Mouse (Mus musculus): ENCODE data around the gene Elk3. TPM values are rescaled to one million over a fixed set of nuclear protein-coding genes. Genes with fewer than 3 reads are reported as not detected.

Gene Elk3
- total RNA-seq, 1 experiment from 2014 or later = 50.4 TPM

GRCm38 (mm10) chr10:93268339-93268738 is 42.6 kb downstream of the Elk3 start:
- DNase-seq = no peak

DNA sequence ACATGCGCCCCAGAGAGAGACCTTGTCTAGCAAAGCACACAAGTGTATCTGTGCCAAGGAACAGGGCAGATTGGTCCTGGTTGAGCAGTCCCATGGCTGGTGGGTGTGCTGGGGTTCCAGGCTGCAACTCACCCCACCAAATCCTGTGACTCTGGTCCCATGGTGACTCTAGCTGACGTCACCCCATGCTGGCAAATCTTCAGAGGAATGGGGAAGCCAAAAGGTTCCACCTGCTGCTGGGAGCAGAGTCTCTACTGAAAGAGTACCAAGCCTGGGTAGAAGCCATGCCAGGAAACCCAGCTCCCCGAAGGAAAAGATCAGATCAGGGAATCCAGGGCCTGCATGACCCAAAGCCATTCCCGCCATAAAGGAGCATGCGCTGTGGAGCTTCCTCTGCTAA is 43.4 kb downstream of the Elk3 start:
- DNase-seq = no peak

- no peak for DNase-seq
These were observed 44.4 kb downstream of the Elk3 start for GRCm38 (mm10) chr10:93266521-93266920.

DNA sequence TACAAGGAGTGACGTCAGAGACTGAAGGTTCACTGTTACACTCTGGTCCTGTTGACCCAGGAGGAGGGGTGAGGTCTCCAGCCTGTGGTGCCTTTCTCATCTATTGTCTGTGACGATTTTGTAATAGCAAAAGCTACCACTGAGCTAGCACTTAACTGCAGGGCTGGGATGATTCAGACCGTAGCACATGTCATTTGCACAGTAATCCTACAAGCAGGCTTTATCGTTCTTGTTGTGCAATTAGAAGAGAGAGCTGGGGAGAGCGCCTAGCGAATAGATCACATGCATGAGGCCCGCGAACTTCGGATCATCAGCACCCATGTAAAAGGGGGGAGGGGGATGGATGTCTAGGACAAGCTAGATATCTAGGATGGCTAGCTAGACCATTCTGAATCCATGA is 45.1 kb downstream of the Elk3 start:
- no peak for DNase-seq

GRCm38 (mm10) chr10:93264001-93264400 is 46.9 kb downstream of the Elk3 start:
- DNase-seq = no peak

- DNase-seq = no peak
These were observed 47.5 kb downstream of the Elk3 start for GRCm38 (mm10) chr10:93263431-93263830.

DNA sequence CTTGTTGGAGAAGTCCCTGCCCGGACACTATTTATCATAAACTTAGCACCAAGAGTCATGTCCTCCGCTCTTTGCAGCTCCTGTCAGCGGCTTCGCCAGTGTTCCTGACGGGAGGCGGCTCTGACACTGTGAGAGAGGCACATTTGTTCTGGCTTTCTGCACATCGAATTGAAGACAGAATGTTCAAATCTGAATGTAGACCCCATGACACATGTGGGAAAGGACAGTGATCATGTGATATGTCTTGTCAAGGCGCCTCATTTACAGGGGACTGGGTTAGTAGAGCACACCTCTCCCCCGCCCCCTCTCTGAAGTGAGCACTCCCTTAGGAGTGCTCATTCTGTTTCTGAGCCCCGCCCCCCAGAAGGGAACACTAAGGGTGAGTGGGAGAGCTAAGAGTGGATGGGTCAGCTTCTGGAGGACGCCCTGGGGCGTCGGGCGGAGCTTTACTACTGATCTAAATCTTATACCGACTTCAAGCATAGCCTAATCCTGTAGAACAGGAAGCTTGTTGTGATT is 48.9 kb downstream of the Elk3 start:
- DNase-seq = no peak

DNA sequence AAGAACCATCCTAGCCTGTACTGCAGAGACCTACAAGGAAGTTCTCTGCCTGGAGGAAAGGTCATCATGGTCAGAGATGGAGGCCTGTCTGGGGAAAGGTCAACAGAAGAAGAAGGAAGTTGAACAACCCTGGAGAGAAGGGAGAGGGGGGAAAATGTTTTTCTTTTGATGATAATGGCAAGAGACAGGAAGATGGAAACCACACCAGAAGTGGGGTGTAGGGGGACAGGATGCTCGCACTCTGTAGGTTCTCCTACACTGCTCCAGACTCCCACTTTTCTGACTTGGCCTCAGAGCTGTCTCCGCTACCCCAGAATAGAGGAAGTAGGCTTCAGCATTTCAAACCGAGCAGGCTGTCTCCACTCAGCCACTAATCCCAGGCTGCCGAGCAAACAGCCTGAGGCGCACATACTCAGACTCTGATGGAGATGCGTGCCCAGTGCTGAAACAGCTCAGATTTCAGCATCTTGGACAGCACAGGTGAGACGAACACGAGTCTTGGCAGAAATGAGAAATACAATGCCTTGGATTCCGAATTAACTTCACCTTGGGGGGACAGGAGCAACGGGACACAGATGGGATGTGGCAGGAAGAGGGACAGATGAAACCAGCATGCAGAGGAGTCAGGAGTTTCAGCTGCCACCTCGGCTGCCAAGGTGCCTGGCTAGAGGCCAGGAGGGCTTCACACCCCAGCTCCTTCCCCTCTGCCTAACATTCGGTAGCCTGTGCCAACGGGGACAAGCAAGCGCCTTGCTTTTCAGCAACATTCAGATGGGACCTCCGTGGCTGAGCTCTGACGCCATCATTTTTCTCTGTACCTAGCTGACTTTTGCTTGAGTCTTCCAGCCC is 49.6 kb downstream of the Elk3 start:
- no peak for DNase-seq

GRCm38 (mm10) chr10:93259826-93260225 is 51.1 kb downstream of the Elk3 start:
- no peak for DNase-seq

DNA sequence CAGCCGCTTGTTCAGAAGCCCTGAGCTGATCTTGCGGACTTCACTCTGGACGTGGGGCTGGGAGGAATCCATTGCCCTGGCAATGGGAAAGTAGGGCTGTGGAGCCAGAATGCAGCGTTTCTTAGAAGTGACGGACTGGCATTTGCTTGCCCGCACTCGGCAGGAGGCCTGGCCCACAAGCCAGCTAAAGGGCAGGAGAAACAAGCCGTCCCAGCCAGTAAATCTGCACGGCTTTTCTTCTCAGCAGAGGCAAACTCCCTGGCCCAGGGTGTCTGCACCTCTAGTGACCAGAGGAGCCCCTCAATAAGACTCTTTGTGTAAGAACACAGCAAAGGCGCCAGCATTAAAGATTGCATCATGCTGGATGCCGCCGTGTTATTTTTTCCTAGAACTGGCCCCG is 55.6 kb downstream of the Elk3 start:
- no peak for DNase-seq

DNA sequence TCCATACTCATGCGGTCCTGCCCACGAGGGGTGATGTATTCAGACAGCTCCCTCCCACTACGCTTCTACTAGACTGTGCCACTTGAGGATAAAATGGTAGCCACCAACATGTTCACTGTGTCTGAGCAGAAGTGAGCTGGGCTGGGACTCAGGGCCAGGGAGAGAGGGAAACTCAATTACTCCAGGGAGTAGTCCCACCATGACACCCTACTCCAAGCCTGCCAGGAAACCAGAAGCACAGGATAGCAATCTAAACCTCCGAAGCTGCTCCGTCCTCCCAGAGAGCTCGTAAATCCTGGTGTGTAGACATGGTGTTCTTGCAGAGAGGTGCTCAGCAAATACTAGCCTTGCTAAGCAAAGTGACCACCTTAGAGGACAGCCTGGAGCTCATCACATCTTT is 57.8 kb downstream of the Elk3 start:
- DNase-seq = no peak

- DNase-seq = no peak
These were observed 58.3 kb downstream of the Elk3 start for GRCm38 (mm10) chr10:93252661-93253060.

DNA sequence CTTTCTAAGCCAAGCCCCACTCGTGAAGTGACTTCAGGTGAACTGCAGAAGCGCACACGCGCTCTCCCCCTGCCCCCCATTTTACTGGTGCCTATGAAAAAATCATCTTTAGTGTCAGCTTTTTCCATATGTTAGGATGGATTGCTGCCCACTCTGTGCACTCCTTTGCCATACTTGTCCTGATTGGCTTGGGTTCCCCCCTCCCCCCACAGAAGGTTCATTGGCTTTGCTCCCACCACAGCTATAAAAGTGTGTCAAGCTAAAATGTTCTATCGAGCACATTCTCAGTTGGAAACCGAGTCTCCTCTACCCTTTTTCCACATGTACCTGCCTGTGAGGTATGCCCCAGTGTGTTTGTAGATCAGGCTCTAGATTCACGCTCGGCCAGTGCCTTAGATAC is 59.5 kb downstream of the Elk3 start:
- no peak for DNase-seq

- DNase-seq = no peak
These were observed 60.3 kb downstream of the Elk3 start for GRCm38 (mm10) chr10:93250436-93251317.

- no peak for DNase-seq
These were observed 61.0 kb downstream of the Elk3 start for GRCm38 (mm10) chr10:93249901-93250300.

GRCm38 (mm10) chr10:93248416-93248815 is 62.5 kb downstream of the Elk3 start:
- no peak for DNase-seq

DNA sequence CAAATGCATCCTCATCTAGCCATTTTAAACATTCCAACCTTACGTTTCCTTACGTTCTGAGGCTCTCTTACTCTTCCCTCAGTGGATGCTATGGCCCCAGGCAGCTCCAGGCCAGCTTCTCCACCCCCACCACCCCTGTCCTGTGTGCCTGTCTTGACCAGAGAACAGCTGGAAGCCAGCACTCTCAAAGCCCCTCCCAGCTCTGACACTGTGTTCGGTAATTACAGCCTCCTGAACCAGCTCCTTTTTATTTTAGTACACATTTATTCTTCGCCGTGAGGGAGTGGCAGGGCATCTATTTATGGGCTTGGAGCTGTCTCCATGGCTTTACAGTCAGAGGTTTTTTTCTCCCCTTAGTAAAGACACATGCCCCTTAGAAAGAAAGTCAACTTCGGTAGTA is 63.0 kb downstream of the Elk3 start:
- no peak for DNase-seq

GRCm38 (mm10) chr10:93247422-93247821 is 63.5 kb downstream of the Elk3 start:
- DNase-seq = no peak

DNA sequence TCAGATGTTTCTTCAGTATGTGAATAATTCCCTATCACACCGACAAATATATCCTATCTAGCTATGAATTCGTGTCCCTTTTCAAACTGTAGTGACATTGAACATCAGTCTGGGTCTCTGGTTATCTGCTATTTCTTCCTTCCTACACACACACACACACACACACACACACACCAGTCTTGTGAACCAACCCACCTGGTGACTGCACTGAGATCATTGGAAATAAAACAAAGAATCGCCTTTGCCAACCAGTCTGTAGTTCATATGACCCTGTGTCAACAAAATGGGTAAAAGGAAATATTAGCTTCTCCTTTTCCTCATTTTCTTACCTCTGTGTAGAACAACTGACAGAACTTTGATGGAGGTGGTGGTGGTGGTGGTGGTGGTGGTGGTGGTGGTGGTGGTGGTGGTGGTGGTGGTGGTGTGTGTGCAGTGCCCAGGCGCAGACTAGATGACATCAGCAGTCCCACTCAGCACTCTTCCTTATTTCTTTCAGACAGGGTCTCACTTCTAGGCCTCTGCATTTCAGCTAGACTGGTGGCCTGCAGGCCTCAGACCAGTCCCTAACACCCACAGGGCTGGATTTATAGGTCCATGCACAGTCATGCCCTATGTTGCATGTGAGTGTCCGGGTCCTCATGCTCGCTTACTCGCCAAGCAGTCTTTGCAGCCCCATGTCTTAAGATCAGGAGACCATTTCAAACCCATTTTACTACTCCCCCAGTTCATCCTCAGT is 64.6 kb downstream of the Elk3 start:
- DNase-seq = no peak

GRCm38 (mm10) chr10:93244209-93244705 is 66.7 kb downstream of the Elk3 start:
- no peak for DNase-seq

DNA sequence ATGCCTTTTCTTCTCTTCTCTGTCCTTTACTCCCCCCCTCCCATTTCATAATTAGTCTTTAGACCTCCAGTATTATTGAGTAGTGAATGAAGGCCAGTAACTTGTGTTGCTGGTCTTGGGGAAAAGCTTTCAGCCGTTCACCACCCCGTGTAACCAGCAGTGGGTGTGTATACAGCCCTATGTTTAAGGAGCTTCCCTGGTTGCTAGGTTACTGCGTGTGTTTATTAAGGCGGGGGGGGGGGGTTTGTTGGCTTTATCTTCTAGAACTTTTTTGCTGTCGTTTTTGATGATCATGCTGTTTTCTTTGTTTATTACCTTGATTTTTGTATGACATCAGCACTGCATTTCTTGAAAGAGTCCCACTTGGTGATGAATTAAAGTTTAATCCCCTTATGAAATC is 68.1 kb downstream of the Elk3 start:
- DNase-seq = no peak

DNA sequence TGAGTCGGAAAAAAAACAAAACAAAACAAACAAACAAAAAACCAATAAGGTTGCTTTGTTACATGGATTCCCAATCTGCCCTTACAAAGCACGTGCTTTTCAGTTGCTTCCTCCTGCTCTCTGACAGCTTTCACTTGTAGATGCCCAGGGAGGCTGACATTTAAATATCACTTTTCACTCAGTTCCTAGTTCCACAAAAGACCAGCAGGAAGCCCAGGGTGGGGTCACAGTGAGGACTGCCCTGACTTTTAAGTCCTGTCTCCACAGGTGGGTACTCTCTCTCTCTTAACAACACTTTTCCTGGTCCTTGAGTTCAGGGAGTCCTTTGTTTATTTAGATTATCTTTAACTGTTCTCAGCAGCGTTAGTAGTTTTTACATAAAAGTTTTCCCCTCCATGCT is 68.7 kb downstream of the Elk3 start:
- no peak for DNase-seq
